Mouse (Mus musculus) brain, embryonic 14.5 days (tissue): ENCODE measurements around the gene Siah1a.

ENCODE experiments used
- CTCF ChIP-seq: fragments of 200-500 bp; IDR thresholded peaks from 2 replicates; pipeline ENCODE4 v1.5.1; 2012; ENCODE audit warnings: inconsistent platforms, mild to moderate bottlenecking, moderate library complexity, borderline replicate concordance; ENCODE audit not compliant: insufficient read depth, insufficient read length; ENCODE audit errors: extremely low read depth
- POLR2A ChIP-seq: fragments of 200-500 bp; IDR thresholded peaks from 2 replicates; pipeline ENCODE4 v1.6.1; 2012; ENCODE audit warnings: mild to moderate bottlenecking, inconsistent platforms, borderline replicate concordance; ENCODE audit not compliant: poor library complexity, insufficient read depth, insufficient read length, severe bottlenecking; ENCODE audit errors: extremely low read depth

- TF ChIP-seq POLR2A (no peak), CTCF (no peak)
Measured at GRCm38 (mm10) chr8:86713407-86714188, 32.1 kb downstream of the Siah1a start.
